Mouse (Mus musculus) intestine, embryonic 16.5 days (tissue): ENCODE data around the gene Tns1. TPM values are rescaled to one million over a fixed set of nuclear protein-coding genes. Genes with fewer than 3 reads are reported as not detected.

Experiments used
- ATAC-seq: fragments of 200-750 bp; cut with Nextera tagmentation; 2 replicates; pipeline ENCODE4 v1.8.0; 2017; ENCODE audit warnings: moderate TSS enrichment, moderate library complexity
- H3K27ac ChIP-seq: fragments of 300-500 bp; sonication (generic); 2 replicates; pipeline ENCODE4 v1.5.1; 2014; ENCODE audit warnings: mild to moderate bottlenecking, low read length
- H3K27me3 ChIP-seq: fragments of 300-500 bp; sonication (generic); replicated peaks from 2 replicates; pipeline ENCODE4 v1.6.1; 2014; ENCODE audit warnings: low read length, control low read depth, mixed read lengths; ENCODE audit not compliant: control insufficient read depth, insufficient read depth
- H3K36me3 ChIP-seq: fragments of 300-500 bp; sonication (generic); 2 replicates; pipeline ENCODE4 v1.6.1; 2014; ENCODE audit warnings: low read length, control low read depth; ENCODE audit not compliant: control insufficient read depth, insufficient read depth
- H3K4me1 ChIP-seq: fragments of 300-500 bp; sonication (generic); 2 replicates; pipeline ENCODE4 v1.6.1; 2014; ENCODE audit warnings: low read length, control low read depth, mixed read lengths; ENCODE audit not compliant: control insufficient read depth, insufficient read depth
- H3K4me2 ChIP-seq: fragments of 300-500 bp; sonication (generic); 2 replicates; pipeline ENCODE4 v1.6.1; 2014; ENCODE audit warnings: low read depth, low read length, control low read depth
- H3K4me3 ChIP-seq: fragments of 300-500 bp; sonication (generic); 2 replicates; pipeline ENCODE4 v1.5.1; 2014; ENCODE audit warnings: mild to moderate bottlenecking, low read length
- H3K9ac ChIP-seq: fragments of 300-500 bp; sonication (generic); 2 replicates; pipeline ENCODE4 v1.6.1; 2014; ENCODE audit warnings: low read depth, low read length
- H3K9me3 ChIP-seq: fragments of 300-500 bp; sonication (generic); 2 replicates; pipeline ENCODE4 v1.6.1; 2016; ENCODE audit warnings: low read length, control low read depth; ENCODE audit not compliant: control insufficient read depth
- WGBS: fragments of 180-500 bp; shearing (Covaris S2); extraction: QIAGEN DNeasy Blood & Tissue Kit; methylation state at CpG from one replicate; pipeline ENCODE4 v1.1.7; 2014; 5-methylcytosine and 5-hydroxymethylcytosine counted together
- polyA plus RNA-seq: library from polyadenylated mRNA; unstranded; fragments of >200 nt; fragmentation: Nextera tagmentation; extraction: Ambion mirVana; gene quantifications from 2 replicates; pipeline ENCODE4 v1.2.1, GENCODE M21; 2015

Tns1 gene
- polyA plus RNA-seq, 1 experiment from 2014 or later = 20.2 TPM

GRCm38 (mm10) chr1:74151091-74151490 lies 26.8 kb upstream of the Tns1 start:
- no peaks in the 10 kb centered on the region for H3K27me3 ChIP-seq
- H3K27ac ChIP-seq = no peak overlapping the region
- no peaks in the 10 kb centered on the region for H3K36me3 ChIP-seq
- no peak overlapping the region for H3K4me2 ChIP-seq
- H3K9me3 ChIP-seq = no peaks in the 10 kb centered on the region
- no peak overlapping the region for H3K9ac ChIP-seq
- WGBS = 65% methylated on average over 3 of the region's 3 CpGs
- H3K4me1 ChIP-seq = peaks cover 3% of the 10 kb centered on the region; the same call in 1 of the 2 replicates
- H3K4me3 ChIP-seq = no peak overlapping the region
- no peak for ATAC-seq

DNA sequence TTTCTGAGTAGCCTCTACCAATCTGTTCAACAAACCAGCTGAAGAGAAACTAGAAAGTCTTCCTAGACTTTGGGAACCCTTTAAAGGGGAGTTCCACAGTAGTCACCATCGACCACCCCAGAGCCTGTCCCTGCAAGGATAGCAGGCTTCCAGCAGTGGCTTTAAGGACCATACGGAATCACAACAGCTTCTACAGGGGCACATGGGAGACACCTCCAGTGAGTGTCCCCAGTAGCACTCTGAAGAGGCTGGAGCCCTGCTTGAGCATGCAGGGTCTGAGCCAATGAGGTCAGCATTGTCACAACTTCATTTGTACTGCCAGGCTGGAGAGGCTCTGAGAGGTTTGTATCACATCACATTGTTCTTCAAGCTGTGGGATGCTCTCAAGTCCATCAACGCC lies 25.9 kb upstream of the Tns1 start:
- H3K4me2 ChIP-seq = no peak overlapping the region
- no peaks in the 10 kb centered on the region for H3K9me3 ChIP-seq
- peaks cover 3% of the 10 kb centered on the region; the same call in 1 of the 2 replicates for H3K4me1 ChIP-seq
- H3K27ac ChIP-seq = no peak overlapping the region
- H3K36me3 ChIP-seq = no peaks in the 10 kb centered on the region
- no peak overlapping the region for H3K9ac ChIP-seq
- ATAC-seq = no peak
- H3K4me3 ChIP-seq = no peak overlapping the region
- 77% methylated on average over 3 of the region's 3 CpGs for WGBS
- H3K27me3 ChIP-seq = no peaks in the 10 kb centered on the region

- H3K36me3 ChIP-seq = no peaks in the 10 kb centered on the region
- no peak overlapping the region for H3K27ac ChIP-seq
- peaks cover 3% of the 10 kb centered on the region; the same call in 1 of the 2 replicates for H3K4me1 ChIP-seq
- H3K9ac ChIP-seq = no peak overlapping the region
- H3K4me3 ChIP-seq = no peak overlapping the region
- WGBS = 68% methylated on average over 6 of the region's 6 CpGs
- ATAC-seq = no peak
- no peaks in the 10 kb centered on the region for H3K9me3 ChIP-seq
- H3K27me3 ChIP-seq = no peaks in the 10 kb centered on the region
- no peak overlapping the region for H3K4me2 ChIP-seq
These were observed 25.0 kb upstream of the Tns1 start for GRCm38 (mm10) chr1:74149106-74149885.

GRCm38 (mm10) chr1:74141781-74142180 lies 17.5 kb upstream of the Tns1 start:
- Histone ChIP-seq H3K36me3 (no peaks in the 10 kb centered on the region), H3K27ac (no peak overlapping the region), H3K9me3 (no peaks in the 10 kb centered on the region), H3K4me2 (no peak overlapping the region), H3K4me1 (no peaks in the 10 kb centered on the region), H3K4me3 (no peak overlapping the region), H3K27me3 (no peaks in the 10 kb centered on the region), H3K9ac (no peak overlapping the region)
- no peak for ATAC-seq
- 80% methylated on average over 8 of the region's 8 CpGs for WGBS

DNA sequence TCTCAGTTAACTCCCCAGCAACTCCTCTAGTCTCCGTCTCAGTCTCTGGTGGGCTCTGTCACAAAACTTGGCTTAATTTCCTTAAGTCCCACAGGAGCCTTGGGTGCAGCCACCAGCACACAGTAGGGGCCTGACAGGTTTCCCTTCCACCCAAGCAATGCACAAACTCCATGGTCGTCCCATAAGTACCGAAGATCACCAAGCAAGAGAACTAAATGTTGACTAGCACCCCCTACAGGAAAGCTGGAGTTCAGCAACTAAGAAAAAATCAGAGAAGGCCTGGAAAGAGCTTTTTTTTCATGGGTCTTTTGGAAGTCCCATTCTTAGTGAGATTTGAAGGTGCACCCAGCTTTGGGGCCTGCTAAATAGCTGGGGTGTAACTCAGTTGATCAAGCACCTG lies 15.2 kb upstream of the Tns1 start:
- H3K4me3 ChIP-seq = no peak overlapping the region
- WGBS = 59% methylated on average over 3 of the region's 3 CpGs
- H3K9me3 ChIP-seq = no peaks in the 10 kb centered on the region
- no peak for ATAC-seq
- H3K9ac ChIP-seq = no peak overlapping the region
- no peak overlapping the region for H3K4me2 ChIP-seq
- H3K36me3 ChIP-seq = no peaks in the 10 kb centered on the region
- H3K4me1 ChIP-seq = no peaks in the 10 kb centered on the region
- H3K27me3 ChIP-seq = no peaks in the 10 kb centered on the region
- no peak overlapping the region for H3K27ac ChIP-seq

DNA sequence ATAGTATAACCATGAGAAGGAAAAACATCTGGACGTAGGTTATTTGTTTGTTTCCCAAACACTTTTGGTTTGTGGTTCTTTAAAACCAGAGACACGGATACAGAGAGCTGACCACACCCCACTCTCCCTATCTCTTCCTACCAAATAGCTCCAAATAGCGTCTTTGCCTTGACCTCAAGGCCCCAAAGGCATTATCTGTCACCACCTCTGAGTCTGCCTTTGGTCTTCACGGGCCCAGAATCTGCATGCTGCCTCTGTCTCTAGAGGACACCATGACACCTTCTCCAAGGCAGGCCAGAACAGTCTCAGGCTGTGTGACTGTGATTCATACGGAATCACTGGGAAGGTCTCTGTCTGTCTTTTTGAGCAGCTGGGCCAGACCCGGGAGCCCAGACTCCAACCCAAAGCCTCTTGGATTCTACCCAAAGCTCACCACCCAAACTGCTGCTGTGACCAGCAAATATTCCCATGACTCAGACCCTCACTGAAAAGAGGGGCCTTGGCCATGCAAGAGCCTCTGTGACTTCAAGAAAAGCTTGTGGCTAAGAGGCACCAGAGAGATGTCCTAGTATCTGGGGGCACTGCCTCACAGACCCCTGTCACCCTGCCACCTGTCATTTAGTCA lies 11.2 kb upstream of the Tns1 start:
- Histone ChIP-seq H3K27ac (no peak overlapping the region), H3K4me2 (no peak overlapping the region), H3K36me3 (no peaks in the 10 kb centered on the region), H3K4me1 (no peaks in the 10 kb centered on the region), H3K27me3 (no peaks in the 10 kb centered on the region), H3K9me3 (no peaks in the 10 kb centered on the region), H3K4me3 (no peak overlapping the region), H3K9ac (no peak overlapping the region)
- 71% methylated on average over 6 of the region's 6 CpGs for WGBS
- no peak for ATAC-seq

DNA sequence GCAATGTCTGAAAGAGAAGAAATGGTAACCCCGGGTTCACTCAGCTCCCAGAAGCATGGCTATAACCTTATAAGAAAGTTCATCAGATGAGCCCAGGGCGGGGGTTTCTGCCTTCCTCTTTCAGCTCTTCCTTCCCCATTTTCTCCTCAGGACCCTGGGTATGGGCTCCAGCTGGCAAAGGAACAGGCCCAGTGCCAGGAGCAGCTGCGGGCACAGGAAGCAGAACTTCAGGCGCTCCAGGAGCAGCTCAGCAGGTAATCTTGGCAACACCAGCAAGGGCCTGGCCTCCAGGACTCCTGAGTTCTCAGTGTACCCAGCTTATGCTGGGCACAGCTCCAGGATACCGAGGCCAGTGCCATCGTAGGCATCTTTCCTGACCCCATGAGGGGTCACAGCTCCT lies 9.7 kb upstream of the Tns1 start:
- Histone ChIP-seq H3K27me3 (no peaks in the 10 kb centered on the region), H3K4me2 (no peak overlapping the region), H3K4me3 (no peak overlapping the region), H3K36me3 (no peaks in the 10 kb centered on the region), H3K9ac (no peak overlapping the region), H3K9me3 (no peaks in the 10 kb centered on the region), H3K4me1 (no peaks in the 10 kb centered on the region), H3K27ac (no peak overlapping the region)
- 82% methylated on average over 6 of the region's 6 CpGs for WGBS
- no peak for ATAC-seq

DNA sequence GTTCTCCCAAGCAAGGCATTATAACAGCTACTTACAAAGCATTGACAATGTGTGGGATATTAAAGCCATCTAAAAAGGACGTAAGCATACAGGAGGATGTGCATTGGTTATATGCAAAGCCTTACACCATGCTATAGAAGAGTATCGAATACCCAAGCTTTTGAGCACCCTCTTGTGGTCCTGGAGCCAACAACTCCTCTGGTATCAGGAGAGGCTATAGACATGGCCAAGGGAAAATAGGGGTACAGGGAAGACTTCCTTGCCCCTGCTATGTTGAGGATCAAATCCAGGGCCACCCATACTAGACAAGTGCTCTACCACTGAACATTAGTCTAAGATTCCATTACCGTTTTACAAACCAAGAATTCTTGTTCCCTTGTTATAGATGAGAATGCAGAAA lies 7.8 kb upstream of the Tns1 start:
- WGBS = 70% methylated on average over 3 of the region's 3 CpGs
- Histone ChIP-seq H3K9ac (no peak overlapping the region), H3K4me2 (no peak overlapping the region), H3K27ac (no peak overlapping the region), H3K36me3 (no peaks in the 10 kb centered on the region), H3K27me3 (no peaks in the 10 kb centered on the region), H3K9me3 (no peaks in the 10 kb centered on the region), H3K4me1 (no peaks in the 10 kb centered on the region), H3K4me3 (no peak overlapping the region)
- no peak for ATAC-seq

DNA sequence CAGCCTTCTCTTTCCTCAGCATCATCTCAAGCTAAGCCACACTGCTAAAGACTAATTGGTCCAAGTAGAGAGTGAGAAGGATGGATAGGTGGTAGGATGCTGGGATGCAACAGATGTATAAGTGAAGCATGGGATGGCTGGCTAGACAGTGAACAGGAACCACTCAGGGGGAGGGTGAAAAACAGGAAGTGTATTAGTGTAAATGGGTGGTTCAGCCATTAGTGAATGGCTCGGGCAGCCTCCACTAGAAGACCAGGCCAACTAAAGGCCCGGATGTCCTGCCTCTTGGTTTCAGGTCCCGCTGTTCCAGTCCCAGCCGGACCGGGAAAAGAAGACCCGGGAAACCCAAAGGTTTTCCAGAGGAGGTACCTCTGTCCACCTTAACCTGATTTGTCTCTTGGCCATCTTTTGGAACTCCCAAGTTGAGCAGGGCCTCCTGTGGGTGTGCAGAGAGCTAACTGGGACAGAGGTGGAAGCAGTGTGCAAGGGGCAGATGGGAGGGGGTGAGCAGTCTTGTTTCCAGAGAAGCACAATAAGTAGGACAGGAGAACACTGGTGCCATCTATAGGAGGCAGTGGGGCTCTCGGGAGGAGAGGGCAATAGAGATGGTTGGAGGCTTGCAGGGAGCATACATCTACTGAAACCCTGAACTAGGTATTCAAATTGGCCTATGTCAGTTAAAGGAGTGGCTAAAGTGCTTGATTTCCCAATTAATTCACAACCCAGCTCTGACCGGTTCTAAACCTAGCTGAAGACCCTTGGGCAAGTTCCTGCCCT lies 6.8 kb upstream of the Tns1 start:
- H3K4me1 ChIP-seq = no peaks in the 10 kb centered on the region
- H3K27me3 ChIP-seq = no peaks in the 10 kb centered on the region
- H3K36me3 ChIP-seq = no peaks in the 10 kb centered on the region
- no peak overlapping the region for H3K9ac ChIP-seq
- WGBS = 91% methylated on average over 8 of the region's 8 CpGs
- no peak overlapping the region for H3K4me3 ChIP-seq
- H3K27ac ChIP-seq = no peak overlapping the region
- no peak overlapping the region for H3K4me2 ChIP-seq
- no peak for ATAC-seq
- no peaks in the 10 kb centered on the region for H3K9me3 ChIP-seq
